Mouse (Mus musculus): ENCODE data around the gene Poll. TPM values are rescaled to one million over a fixed set of nuclear protein-coding genes. Genes with fewer than 3 reads are reported as not detected.

Poll gene
- total and polyA plus RNA-seq, 3 experiments = 16.5 to 24.6 (median 18.9) TPM

GRCm38 (mm10) chr19:45537505-45537904, 22.8 kb downstream of the Poll start:
- in situ Hi-C loops (cut with MboI; ENCODE audit: low pct_ligation_motif_present, low pct_unique_long_range_greater_than_20kb, low sequenced_read_pairs) = no loop called here
- Histone ChIP-seq H3K27me3 (replicated peaks) (peaks cover 23% of the 10 kb centered on the region), H3K4me1 (ENCODE audit: control insufficient read depth in 1 of 2, insufficient read depth in 2 of 2) (peaks cover 6 to 14% of the 10 kb centered on the region in 2 experiments), H3K36me3 (replicated peaks in 1 of 2; ENCODE audit: control insufficient read depth in 1 of 2, insufficient read depth in 1 of 2, low read length in 1 of 2) (no peaks in the 10 kb centered on the region), H3K27ac (ENCODE audit: insufficient read depth, low read depth) (no peak overlapping the region), H3K4me2 (ENCODE audit: insufficient read depth, low read depth, poor library complexity, severe bottlenecking) (no peak overlapping the region), H3K9ac (ENCODE audit: insufficient read depth, low read depth) (no peak overlapping the region), H3K9me3 (replicated peaks; ENCODE audit: low read length) (no peaks in the 10 kb centered on the region), H3K79me2 (replicated peaks; ENCODE audit: control insufficient read depth, extremely low read depth, insufficient read depth, poor library complexity, severe bottlenecking) (no peaks in the 10 kb centered on the region), H3K4me3 (replicated peaks in 1 of 3; ENCODE audit: low read depth in 2 of 3, low read length in 2 of 3, poor library complexity in 1 of 3) (no peak overlapping the region)
- no peak for TF ChIP-seq UBTF (IDR thresholded peaks at IDR 0.05; ENCODE audit: low read depth, low read length)
- no peak for TF ChIP-seq TCF12 (IDR thresholded peaks at IDR 0.05; ENCODE audit: low read depth, low read length)
- TF ChIP-seq MEF2A (IDR thresholded peaks at IDR 0.05; ENCODE audit: borderline replicate concordance, low read depth, low read length) = no peak
- TF ChIP-seq JUND (conservative IDR thresholded peaks at IDR 0.05; ENCODE audit: low read depth, low read length) = no peak
- TF ChIP-seq IRF4 (IDR thresholded peaks at IDR 0.05; ENCODE audit: low read depth, low read length) = no peak
- TF ChIP-seq ETS1 (conservative IDR thresholded peaks at IDR 0.05; ENCODE audit: low read depth, low read length) = no peak
- no peak for TF ChIP-seq KAT2A (IDR thresholded peaks at IDR 0.05; ENCODE audit: insufficient replicate concordance, low read length)
- TF ChIP-seq PAX5 (IDR thresholded peaks at IDR 0.05; ENCODE audit: low read length) = no peak
- no peak for TF ChIP-seq USF2 (conservative IDR thresholded peaks at IDR 0.05; ENCODE audit: low read depth, low read length)
- no peak for TF ChIP-seq USF1 (IDR thresholded peaks at IDR 0.05; ENCODE audit: low read depth, low read length)
- TF ChIP-seq POLR2A (IDR thresholded peaks at IDR 0.05; ENCODE audit: low read depth, low read length) = no peak
- TF ChIP-seq SIN3A (IDR thresholded peaks at IDR 0.05; ENCODE audit: low read length) = no peak
- TF ChIP-seq ELF1 (IDR thresholded peaks at IDR 0.05; ENCODE audit: low read depth, low read length) = no peak
- TF ChIP-seq MAX (IDR thresholded peaks at IDR 0.05; ENCODE audit: low read length) = 0 out of 2 replicates have a peak, but pooled peaks have one; percentile 27
- no peak for TF ChIP-seq MYC (IDR thresholded peaks at IDR 0.05; ENCODE audit: low read depth, low read length)
- no peak for TF ChIP-seq EP300 (IDR thresholded peaks at IDR 0.05; ENCODE audit: low read length)
- TF ChIP-seq RAD21 (IDR thresholded peaks at IDR 0.05; ENCODE audit: low read depth, low read length) = peak; percentile 62
- TF ChIP-seq NELFE (IDR thresholded peaks at IDR 0.05; ENCODE audit: low read depth, low read length) = no peak
- no peak for TF ChIP-seq RCOR1 (conservative IDR thresholded peaks at IDR 0.05; ENCODE audit: low read depth, low read length)
- peak; percentile 72 to 79 for TF ChIP-seq CTCF (conservative IDR thresholded peaks at IDR 0.05 in 1 of 2, IDR thresholded peaks at IDR 0.05 in 1 of 2; ENCODE audit: low read depth in 2 of 2, low read length in 2 of 2)
- TF ChIP-seq BHLHE40 (IDR thresholded peaks at IDR 0.05; ENCODE audit: low read depth, low read length) = no peak
- TF ChIP-seq ZC3H11A (IDR thresholded peaks at IDR 0.05; ENCODE audit: low read depth, low read length) = peak; percentile 12; the same call in 1 of the 2 replicates
- no peak for TF ChIP-seq MAFK (IDR thresholded peaks at IDR 0.05; ENCODE audit: insufficient replicate concordance, low read length)
- no peak for TF ChIP-seq NRF1 (IDR thresholded peaks at IDR 0.05; ENCODE audit: low read depth, low read length)
- TF ChIP-seq ZNF384 (IDR thresholded peaks at IDR 0.05; ENCODE audit: low read depth, low read length) = no peak
- TF ChIP-seq CHD2 (IDR thresholded peaks at IDR 0.05; ENCODE audit: low read length) = no peak
- no peak for TF ChIP-seq MAZ (IDR thresholded peaks at IDR 0.05; ENCODE audit: low read depth, low read length)
- TF ChIP-seq POLR2AphosphoS2 (IDR thresholded peaks at IDR 0.05; ENCODE audit: low read depth, low read length) = no peak
- no peak for TF ChIP-seq ZKSCAN1 (IDR thresholded peaks at IDR 0.05; ENCODE audit: borderline replicate concordance, low read depth, low read length)
- no peak for TF ChIP-seq HCFC1 (IDR thresholded peaks at IDR 0.05; ENCODE audit: low read depth, low read length)
- no peak for TF ChIP-seq MXI1 (IDR thresholded peaks at IDR 0.05; ENCODE audit: low read depth, low read length)
- no peak for TF ChIP-seq TBP (conservative IDR thresholded peaks at IDR 0.05; ENCODE audit: low read depth, low read length)
- peak; percentile 85 for TF ChIP-seq SMC3 (IDR thresholded peaks at IDR 0.05; ENCODE audit: low read depth, low read length)
- TF ChIP-seq ZMIZ1 (IDR thresholded peaks at IDR 0.05; ENCODE audit: low read depth, low read length) = no peak
- no peak for TF ChIP-seq GABPA (IDR thresholded peaks at IDR 0.05; ENCODE audit: insufficient replicate concordance, low read depth, low read length)
- no peak for TF ChIP-seq JUN (IDR thresholded peaks at IDR 0.05; ENCODE audit: insufficient read depth, low read depth, low read length)
- TF ChIP-seq CHD1 (IDR thresholded peaks at IDR 0.05; ENCODE audit: low read depth, low read length) = no peak
- TF ChIP-seq E2F4 (IDR thresholded peaks at IDR 0.05; ENCODE audit: insufficient replicate concordance, low read depth, low read length) = no peak
- dilution Hi-C loops (cut with MboI; ENCODE audit: extremely low pct_ligation_motif_present, extremely low pct_unique_long_range_greater_than_20kb, low sequenced_read_pairs) = no loop called here
- peak; percentile 59 for DNase-seq (ENCODE audit: extremely low read depth)
